Mouse (Mus musculus): ENCODE measurements around the gene Tmem25.
"Not testable (repeated sequence)": the region's sequence is repeated elsewhere in the genome, so short reads cannot be mapped to it uniquely, and the experiment has no call there.

The Tmem25 gene

DNA sequence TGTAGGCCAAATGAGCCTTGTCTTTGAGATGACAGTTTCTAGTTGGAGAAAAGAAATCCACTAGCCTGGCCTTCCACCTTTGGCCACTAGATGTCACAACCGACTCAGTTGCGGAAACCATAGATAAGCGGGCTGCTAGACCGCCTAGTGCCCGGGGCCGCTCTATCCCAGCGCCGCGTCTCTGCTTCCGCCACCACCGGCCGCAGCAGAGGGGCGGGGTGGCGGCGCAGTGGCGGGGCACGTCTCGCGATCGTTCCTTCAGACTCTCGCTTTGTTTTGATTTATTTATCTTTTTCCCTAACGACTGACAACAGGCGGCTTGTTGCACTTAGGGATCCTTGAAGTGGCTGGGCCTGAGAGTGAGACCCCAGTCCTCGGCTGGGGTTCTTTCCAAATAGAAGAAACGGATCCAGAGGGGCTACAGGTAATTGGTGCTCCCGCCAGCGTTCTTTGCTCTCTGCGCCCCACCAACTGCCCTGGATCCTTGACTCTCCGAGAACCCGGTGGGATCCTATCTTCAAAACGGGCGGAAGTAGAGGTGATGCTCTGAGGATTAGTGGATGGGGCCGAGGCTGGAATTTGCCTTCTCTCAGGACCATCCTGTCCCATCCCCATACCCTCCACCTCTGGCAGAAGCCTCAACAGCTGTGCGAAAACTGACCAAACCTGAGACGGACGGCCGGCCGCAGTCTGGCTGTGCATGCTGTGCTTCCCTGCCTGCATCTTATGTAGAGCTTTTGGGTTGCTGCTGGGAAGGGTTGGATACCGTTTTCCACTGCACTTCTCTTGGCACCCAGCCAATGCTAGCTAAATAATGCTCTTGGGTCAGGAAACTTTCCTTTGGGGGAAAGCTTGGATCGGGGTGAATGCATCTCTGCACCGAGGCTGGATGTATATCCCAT is 26.1 kb downstream of the Tmem25 start:
- peak; percentile 92 to 94 for DNase-seq (ENCODE audit: low spot score in 2 of 2)

DNA sequence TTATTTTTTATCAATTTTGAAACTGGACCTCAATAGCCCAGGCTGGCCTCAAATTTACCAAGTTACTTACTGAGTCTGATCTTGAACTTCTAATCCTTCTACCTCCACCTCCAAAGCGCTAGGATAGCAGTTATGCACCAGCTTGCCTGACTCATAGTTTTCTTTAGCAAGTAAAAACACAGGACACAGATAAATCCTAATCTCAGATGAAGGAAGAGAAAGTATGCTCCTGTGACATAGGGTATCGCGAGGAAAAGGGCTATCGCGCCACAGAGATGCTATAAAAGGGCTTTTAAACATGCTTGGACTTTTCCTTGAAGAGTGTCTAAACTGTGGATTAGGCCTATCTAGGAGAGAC is 26.7 kb downstream of the Tmem25 start:
- no peak for DNase-seq (ENCODE audit: low spot score in 2 of 2)

DNA sequence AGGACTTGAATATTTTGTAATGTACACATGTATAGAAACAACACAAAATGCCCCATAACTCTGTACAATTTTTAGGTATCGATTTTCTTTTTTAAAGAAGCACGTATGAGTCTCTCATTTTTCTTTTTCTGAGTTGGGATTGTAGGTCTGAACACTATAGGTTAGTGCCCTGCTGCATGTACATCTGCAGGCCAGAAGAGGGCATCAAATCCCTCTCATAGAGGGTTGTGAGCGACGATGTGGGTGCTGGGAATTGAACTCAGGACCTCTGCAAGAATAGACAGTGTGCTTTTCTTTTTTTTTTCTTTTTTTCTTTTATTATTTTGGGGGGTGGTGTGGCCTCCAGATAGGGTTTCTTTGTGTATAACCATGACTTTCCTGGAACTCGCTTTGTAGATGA is 27.7 kb downstream of the Tmem25 start:
- DNase-seq (ENCODE audit: low spot score in 2 of 2): no peak

DNA sequence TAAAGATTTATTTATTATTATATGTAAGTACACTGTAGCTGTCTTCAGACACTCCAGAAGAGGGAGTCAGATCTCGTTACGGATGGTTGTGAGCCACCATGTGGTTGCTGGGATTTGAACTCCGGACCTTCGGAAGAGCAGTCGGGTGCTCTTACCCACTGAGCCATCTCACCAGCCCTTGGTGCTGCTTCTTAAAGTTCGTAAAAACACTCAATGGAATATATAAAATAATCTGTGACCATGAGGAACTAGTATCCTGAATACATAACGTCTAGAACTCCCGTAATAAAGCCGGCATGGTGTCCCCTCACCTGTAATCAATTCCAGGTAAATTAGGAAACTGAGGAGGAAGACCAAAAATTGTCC is 31.1 kb downstream of the Tmem25 start:
- DNase-seq (ENCODE audit: low spot score in 2 of 2): not testable (repeated sequence)

DNA sequence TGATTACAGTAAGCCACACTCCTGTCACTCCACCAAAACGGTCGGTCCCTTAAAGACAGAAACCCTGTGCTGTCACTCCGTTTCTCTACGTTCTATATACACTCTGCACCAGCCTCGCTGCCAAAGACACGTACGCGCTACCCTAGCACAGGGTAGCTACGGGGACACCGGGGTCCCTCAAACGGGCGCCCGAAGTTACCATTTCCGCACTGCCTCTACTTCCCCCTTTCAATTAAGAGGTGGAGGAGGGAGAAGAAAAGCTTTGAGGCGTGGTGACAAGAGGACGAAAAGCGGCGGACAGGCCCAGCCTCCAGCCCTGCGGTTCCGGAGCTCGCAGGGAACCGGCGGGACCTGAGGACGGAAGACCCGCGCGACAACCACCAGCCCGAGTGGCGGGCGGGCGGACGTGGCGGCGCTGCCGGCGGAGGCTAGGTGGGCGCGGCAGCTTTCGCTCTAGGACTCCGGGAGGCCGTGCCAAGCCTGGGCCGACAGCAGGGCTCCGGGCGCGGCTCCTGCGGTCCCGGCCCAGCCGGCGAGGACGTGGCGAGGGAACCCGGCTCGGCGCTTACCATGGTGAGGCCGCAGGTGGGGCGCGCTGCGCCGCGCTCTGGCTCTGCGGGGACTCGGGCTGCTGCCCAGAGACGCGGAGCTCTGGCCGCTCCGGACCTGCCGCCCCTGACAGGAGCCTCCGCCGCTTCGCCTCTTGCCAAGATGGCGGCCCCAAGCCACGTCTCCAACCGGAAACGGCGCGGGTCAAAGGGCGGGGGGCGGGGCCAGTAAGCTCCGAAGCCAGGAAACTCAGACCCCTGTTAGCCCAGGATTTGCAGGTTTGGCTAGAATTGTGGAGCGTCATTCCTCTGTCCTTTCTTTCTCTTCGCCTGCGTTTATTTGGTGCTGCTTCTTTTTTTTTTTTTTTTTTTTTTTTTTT is 31.7 kb downstream of the Tmem25 start, which contains the start of the genes Arcn1 and Ift46:
Gene Arcn1 (minus strand): TSS at position 745 of the 928 bp plus-strand sequence.
Gene Ift46 (plus strand): TSS at position 808 of the 928 bp plus-strand sequence.
- peak; percentile 74 to 78 for DNase-seq (ENCODE audit: low spot score in 2 of 2)

DNA sequence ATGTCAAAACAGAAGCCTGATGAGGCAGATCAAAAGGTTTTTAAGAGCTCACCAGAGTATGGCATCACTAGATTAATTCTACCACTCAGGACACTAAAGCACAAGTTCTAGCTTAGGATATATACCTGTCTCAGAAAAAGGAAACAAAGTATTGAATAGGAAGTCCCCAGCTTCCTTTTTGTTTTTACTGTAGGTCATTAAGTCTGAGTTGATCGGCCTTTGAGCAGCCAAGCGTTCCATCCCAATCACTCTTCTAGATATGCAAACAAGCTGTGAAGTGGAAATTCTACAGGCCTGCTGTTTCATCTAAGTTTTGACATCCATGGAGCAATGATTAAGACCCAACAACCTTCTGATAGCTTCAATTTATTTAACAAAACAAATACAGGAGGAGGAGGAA is 38.2 kb downstream of the Tmem25 start:
- no peak for DNase-seq (ENCODE audit: low spot score in 2 of 2)

DNA sequence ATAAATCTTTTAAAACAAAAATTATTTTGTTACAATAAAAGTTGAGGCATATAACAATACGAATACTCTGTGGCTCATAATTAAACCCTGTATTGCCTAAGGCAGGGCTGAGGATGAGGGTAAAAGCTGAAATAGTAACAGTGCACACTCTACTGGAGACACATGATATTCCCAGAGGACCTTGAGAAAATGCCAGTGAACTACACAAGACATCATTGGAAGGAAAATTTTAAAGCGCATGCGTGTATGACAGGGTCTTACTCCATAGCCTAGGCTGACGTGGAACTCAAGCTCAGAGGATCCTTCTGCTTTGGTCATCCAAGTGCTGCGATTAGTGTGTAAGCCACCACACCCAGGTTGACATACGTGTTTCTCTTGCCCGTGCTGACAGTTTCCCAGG is 50.6 kb downstream of the Tmem25 start:
- DNase-seq (ENCODE audit: low spot score in 2 of 2): no peak

DNA sequence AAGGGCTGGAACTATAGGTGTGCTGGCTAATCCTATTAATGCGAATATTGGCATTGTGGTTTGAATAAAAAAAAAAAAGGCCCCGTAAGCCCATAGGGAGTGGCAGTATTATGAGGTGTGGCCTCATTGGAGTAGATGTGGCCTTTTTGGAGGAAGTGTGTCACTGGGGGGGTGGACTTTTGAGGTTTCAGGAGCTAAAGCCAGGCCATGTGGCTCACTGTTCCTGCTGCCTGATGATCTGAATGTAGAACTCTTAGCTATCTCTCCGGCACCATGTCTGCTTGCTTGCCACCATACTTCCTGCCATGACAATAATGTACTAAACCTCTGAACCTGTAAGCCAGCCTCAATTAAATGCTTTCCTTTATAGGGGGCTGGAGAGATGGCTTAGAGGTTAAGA is 51.8 kb downstream of the Tmem25 start:
- DNase-seq (ENCODE audit: low spot score in 2 of 2): no peak

DNA sequence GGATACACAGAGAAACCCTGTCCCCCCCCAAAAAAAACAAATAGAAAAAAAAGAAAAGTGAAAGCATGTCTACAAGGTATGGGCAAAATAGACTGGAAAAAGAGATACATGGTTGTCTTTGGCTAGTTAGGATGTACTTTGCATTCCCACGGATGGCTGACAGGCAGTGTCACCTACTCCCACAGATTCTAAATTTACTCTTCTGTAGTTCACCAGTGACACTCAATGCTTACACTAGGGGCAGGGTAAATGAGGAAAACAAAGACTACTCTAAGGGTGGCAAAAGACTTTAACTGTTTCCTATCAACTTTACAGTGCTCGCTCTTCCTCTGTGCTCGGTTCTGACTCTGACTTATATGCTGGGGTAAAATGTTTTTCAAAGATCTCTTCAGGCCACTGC is 52.4 kb downstream of the Tmem25 start:
- no peak for DNase-seq (ENCODE audit: low spot score in 2 of 2)

DNA sequence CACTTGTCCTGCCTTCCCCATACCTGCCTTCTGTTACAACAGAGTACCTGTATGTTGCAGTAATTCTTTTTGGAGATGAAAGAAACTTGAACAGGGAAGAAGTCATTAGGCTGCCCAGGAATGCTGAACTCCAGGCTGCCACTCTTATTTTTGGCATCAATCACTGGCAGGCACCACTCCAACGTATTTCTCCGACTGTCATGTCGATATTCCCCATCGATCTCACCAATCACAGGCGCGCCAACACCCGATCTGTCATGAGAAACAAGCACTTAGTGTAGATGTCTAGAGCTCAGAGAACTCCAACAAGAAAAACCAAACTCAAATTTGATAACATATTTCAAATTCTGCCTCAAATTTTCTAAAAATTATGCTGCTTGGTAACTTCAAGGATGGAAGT is 53.7 kb downstream of the Tmem25 start:
- no peak for DNase-seq (ENCODE audit: low spot score in 2 of 2)

All from natural killer cell, adult 2 months (primary cell).